In the genomic region with DNA sequence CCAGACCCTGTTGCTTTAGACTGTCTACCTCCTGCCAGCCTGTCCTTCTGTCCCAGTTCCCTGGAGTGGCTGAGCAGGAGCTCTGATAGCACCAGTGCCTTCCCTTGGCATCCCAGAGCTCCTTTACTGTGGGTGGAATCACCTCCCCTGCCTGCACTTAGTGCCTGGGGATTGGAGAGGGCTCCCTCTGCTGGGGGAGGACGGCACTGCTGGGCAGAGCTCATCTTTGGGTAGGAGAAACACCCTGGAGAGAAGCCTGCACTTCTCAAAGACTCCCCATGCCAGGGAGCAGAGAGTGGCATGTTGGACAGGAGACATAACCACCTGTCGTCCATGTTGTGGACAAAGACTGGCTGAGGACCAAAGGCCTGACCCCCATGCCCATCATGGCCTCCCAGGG, we compare ENCODE assay signal across 11 mouse cellular contexts. TPM values are rescaled to one million over a fixed set of nuclear protein-coding genes. Genes with fewer than 3 reads are reported as not detected.
DNase-seq lines count a peak whose midpoint lies in the region; ATAC-seq and TF ChIP-seq lines count a peak whose summit lies in the region.
"Not testable (repeated sequence)": the region's sequence is repeated elsewhere in the genome, so short reads cannot be mapped to it uniquely, and the experiment has no call there.
"Had no signal": no experiment of that assay in that cellular context is flagged by ENCODE, and none has a peak within 500 bp of the region (broad histone marks: within the 10 kb centered on the region; RNA-seq: fewer than 3 reads in every experiment).

No protein-coding gene starts in this region.

- H3K9ac ChIP-seq in heart, adult 2 months (ENCODE audit: low read depth, low read length); midbrain, postnatal 0 days (replicated peaks; ENCODE audit: low read length, poor library complexity, severe bottlenecking): not testable (repeated sequence)

- H3K79me2 ChIP-seq in heart, adult 2 months (replicated peaks; ENCODE audit: control insufficient read depth, insufficient read depth, low read length) = not testable (repeated sequence)

- TF ChIP-seq CTCF in heart, adult 2 months (IDR thresholded peaks at IDR 0.05) = peak; percentile 54
- peak; percentile 29; the same call in 1 of the 2 replicates for TF ChIP-seq CTCF in midbrain, postnatal 0 days (IDR thresholded peaks at IDR 0.05)

- H3K36me3 ChIP-seq in embryonic facial prominence, embryonic 10.5 days (replicated peaks); heart, adult 2 months (ENCODE audit: control insufficient read depth, insufficient read depth, low read length); limb, embryonic 10.5 days; midbrain, postnatal 0 days (ENCODE audit: insufficient read depth, low read length): not testable (repeated sequence)

- not testable (repeated sequence) for TF ChIP-seq POLR2A in heart, adult 2 months (IDR thresholded peaks at IDR 0.05; ENCODE audit: insufficient read depth, low read depth, low read length)

- 38% methylated on average over 2 of the region's 2 CpGs for WGBS in embryonic facial prominence, embryonic 10.5 days
- 20% methylated on average over 2 of the region's 2 CpGs for WGBS in heart, adult 2 months
- WGBS in limb, embryonic 10.5 days = 29% methylated on average over 2 of the region's 2 CpGs
- 33% methylated on average over 2 of the region's 2 CpGs for WGBS in midbrain, postnatal 0 days

- DNase-seq in adrenal gland, postnatal 14 days = peak; percentile 88
- DNase-seq in embryonic facial prominence, embryonic 10.5 days (ENCODE audit: low spot score) = peak; percentile 21
- DNase-seq in heart, adult 2 months = peak; percentile 22 to 54
- peak; percentile 47 for DNase-seq in kidney, postnatal 14 days
- peak; percentile 35 for DNase-seq in limb, embryonic 10.5 days (ENCODE audit: low spot score)
- DNase-seq in midbrain, postnatal 0 days (ENCODE audit: low spot score) = not testable (repeated sequence)
- DNase-seq in spleen, postnatal 36 days (ENCODE audit: low spot score in 2 of 2) = peak; percentile 2 to 11

- H3K4me2 ChIP-seq in midbrain, postnatal 0 days (ENCODE audit: low read depth, low read length, poor library complexity, severe bottlenecking) = not testable (repeated sequence)

- H3K27ac ChIP-seq in embryonic facial prominence, embryonic 10.5 days (replicated peaks); heart, adult 2 months; limb, embryonic 10.5 days; midbrain, postnatal 0 days (ENCODE audit: low read depth, low read length): not testable (repeated sequence)

- H3K4me3 ChIP-seq in embryonic facial prominence, embryonic 10.5 days; heart, adult 2 months; limb, embryonic 10.5 days; midbrain, postnatal 0 days (ENCODE audit: low read depth, low read length): not testable (repeated sequence)

- H3K27me3 ChIP-seq in embryonic facial prominence, embryonic 10.5 days (replicated peaks; ENCODE audit: low read depth, poor library complexity, severe bottlenecking); heart, adult 2 months (ENCODE audit: control insufficient read depth, insufficient read depth, low read length); limb, embryonic 10.5 days (ENCODE audit: low read depth, poor library complexity, severe bottlenecking); midbrain, postnatal 0 days (ENCODE audit: insufficient read depth, low read length): not testable (repeated sequence)

- not testable (repeated sequence) for H3K4me1 ChIP-seq in embryonic facial prominence, embryonic 10.5 days; heart, adult 2 months (ENCODE audit: control insufficient read depth, insufficient read depth, low read length); limb, embryonic 10.5 days; midbrain, postnatal 0 days (ENCODE audit: insufficient read depth, low read length)

- TF ChIP-seq EP300 in heart, adult 2 months (IDR thresholded peaks at IDR 0.05; ENCODE audit: insufficient read depth, low read depth, low read length) = not testable (repeated sequence)

- not testable (repeated sequence) for H3K9me3 ChIP-seq in embryonic facial prominence, embryonic 10.5 days; limb, embryonic 10.5 days (replicated peaks); midbrain, postnatal 0 days (ENCODE audit: low read length)

- not testable (repeated sequence) for ATAC-seq in midbrain, postnatal 0 days (ENCODE audit: low FRiP score)

- intact Hi-C loops in heart, adult 2 months (cut with DNase I) = loop anchor here (10.0 kb wide), 1 partner anchor 120 kb away; no protein-coding TSS in a partner anchor

RNA-seq across cellular contexts. Expression of gene Tcl1b5, which starts 1.8 kb away (rescaled TPM):
- not detected in 2 replicates for total RNA-seq in adrenal gland, postnatal 14 days (2021)
- polyA plus RNA-seq in embryonic facial prominence, embryonic 10.5 days (2016; fragmentation: Nextera tagmentation; extraction: Ambion mirVana) = not detected in 2 replicates
- total RNA-seq in heart, adult 2 months (2021) = not detected
- polyA plus RNA-seq in heart, adult 2 months (2012; rRNA removed) = not detected in 2 replicates
- polyA plus RNA-seq in limb, embryonic 10.5 days (2016; fragmentation: Nextera tagmentation; extraction: Ambion mirVana) = not detected in 2 replicates
- total RNA-seq in midbrain, postnatal 0 days (2014; rRNA removed) = not detected in 2 replicates
- not detected in 2 replicates for polyA plus RNA-seq in midbrain, postnatal 0 days (2015; fragmentation: Nextera tagmentation; extraction: Ambion mirVana)
- polyA plus RNA-seq: heart, embryonic 13.5 days; kidney, embryonic 15.5 days; lung, embryonic 15.5 days; stomach, embryonic 14.5 days had no signal

RNA-seq across cellular contexts. Expression of gene Tcl1b1, which starts 14.8 kb away (rescaled TPM):
- total RNA-seq in adrenal gland, postnatal 14 days (2021) = not detected in 2 replicates
- not detected in 2 replicates for polyA plus RNA-seq in embryonic facial prominence, embryonic 10.5 days (2016; fragmentation: Nextera tagmentation; extraction: Ambion mirVana)
- total RNA-seq in heart, adult 2 months (2021) = not detected
- polyA plus RNA-seq in heart, adult 2 months (2012; rRNA removed) = not detected in 2 replicates
- not detected in 2 replicates for polyA plus RNA-seq in limb, embryonic 10.5 days (2016; fragmentation: Nextera tagmentation; extraction: Ambion mirVana)
- total RNA-seq in midbrain, postnatal 0 days (2014; rRNA removed) = not detected in 2 replicates
- polyA plus RNA-seq in midbrain, postnatal 0 days (2015; fragmentation: Nextera tagmentation; extraction: Ambion mirVana) = not detected in 2 replicates
- polyA plus RNA-seq: heart, embryonic 13.5 days; kidney, embryonic 15.5 days; lung, embryonic 15.5 days; stomach, embryonic 14.5 days had no signal

RNA-seq across cellular contexts. Expression of gene Tcl1b3, which starts 16.5 kb away (rescaled TPM):
- not detected in 2 replicates for total RNA-seq in adrenal gland, postnatal 14 days (2021)
- not detected in 2 replicates for polyA plus RNA-seq in embryonic facial prominence, embryonic 10.5 days (2016; fragmentation: Nextera tagmentation; extraction: Ambion mirVana)
- not detected for total RNA-seq in heart, adult 2 months (2021)
- polyA plus RNA-seq in heart, adult 2 months (2012; rRNA removed) = not detected in 2 replicates
- not detected in 2 replicates for polyA plus RNA-seq in limb, embryonic 10.5 days (2016; fragmentation: Nextera tagmentation; extraction: Ambion mirVana)
- total RNA-seq in midbrain, postnatal 0 days (2014; rRNA removed) = not detected in 2 replicates
- polyA plus RNA-seq in midbrain, postnatal 0 days (2015; fragmentation: Nextera tagmentation; extraction: Ambion mirVana) = not detected in 2 replicates
- polyA plus RNA-seq: heart, embryonic 13.5 days; kidney, embryonic 15.5 days; lung, embryonic 15.5 days; stomach, embryonic 14.5 days had no signal

RNA-seq across cellular contexts. Expression of gene Tcl1b4, which starts 27.4 kb away (rescaled TPM):
- not detected in 2 replicates for total RNA-seq in adrenal gland, postnatal 14 days (2021)
- not detected in 2 replicates for polyA plus RNA-seq in embryonic facial prominence, embryonic 10.5 days (2016; fragmentation: Nextera tagmentation; extraction: Ambion mirVana)
- total RNA-seq in heart, adult 2 months (2021) = not detected
- polyA plus RNA-seq in heart, adult 2 months (2012; rRNA removed) = not detected in 2 replicates
- not detected in 2 replicates for polyA plus RNA-seq in limb, embryonic 10.5 days (2016; fragmentation: Nextera tagmentation; extraction: Ambion mirVana)
- total RNA-seq in midbrain, postnatal 0 days (2014; rRNA removed) = not detected in 2 replicates
- not detected in 2 replicates for polyA plus RNA-seq in midbrain, postnatal 0 days (2015; fragmentation: Nextera tagmentation; extraction: Ambion mirVana)
- polyA plus RNA-seq: heart, embryonic 13.5 days; kidney, embryonic 15.5 days; lung, embryonic 15.5 days; stomach, embryonic 14.5 days had no signal

RNA-seq across cellular contexts. Expression of gene Tcl1b2, which starts 28.5 kb away (rescaled TPM):
- not detected in 2 replicates for total RNA-seq in adrenal gland, postnatal 14 days (2021)
- not detected in 2 replicates for polyA plus RNA-seq in embryonic facial prominence, embryonic 10.5 days (2016; fragmentation: Nextera tagmentation; extraction: Ambion mirVana)
- not detected for total RNA-seq in heart, adult 2 months (2021)
- not detected in 2 replicates for polyA plus RNA-seq in heart, adult 2 months (2012; rRNA removed)
- not detected in 2 replicates for polyA plus RNA-seq in limb, embryonic 10.5 days (2016; fragmentation: Nextera tagmentation; extraction: Ambion mirVana)
- not detected in 2 replicates for total RNA-seq in midbrain, postnatal 0 days (2014; rRNA removed)
- not detected in 2 replicates for polyA plus RNA-seq in midbrain, postnatal 0 days (2015; fragmentation: Nextera tagmentation; extraction: Ambion mirVana)
- polyA plus RNA-seq: heart, embryonic 13.5 days; kidney, embryonic 15.5 days; lung, embryonic 15.5 days; stomach, embryonic 14.5 days had no signal
